Mouse (Mus musculus): Measurements from ENCODE around the gene Spock3. TPM values are rescaled to one million over a fixed set of nuclear protein-coding genes. Genes with fewer than 3 reads are reported as not detected.
"Not testable (repeated sequence)": the region's sequence is repeated elsewhere in the genome, so short reads cannot be mapped to it uniquely, and the experiment has no call there.

Spock3 gene
- polyA plus RNA-seq, 1 experiment from 2014 or later, result 29.9 TPM

GRCm38 (mm10) chr8:63120508-63120907 is 169.7 kb downstream of the Spock3 start:
- no peak overlapping the region for H3K9ac ChIP-seq (replicated peaks; ENCODE audit: low read depth, low read length)
- H3K4me1 ChIP-seq (replicated peaks; ENCODE audit: control insufficient read depth, insufficient read depth, low read length), result no peaks in the 10 kb centered on the region
- no peaks in the 10 kb centered on the region for H3K36me3 ChIP-seq (ENCODE audit: control insufficient read depth, insufficient read depth)
- no peaks in the 10 kb centered on the region for H3K9me3 ChIP-seq (ENCODE audit: control insufficient read depth, low read length)
- no peaks in the 10 kb centered on the region for H3K27me3 ChIP-seq (replicated peaks; ENCODE audit: control insufficient read depth, insufficient read depth, low read length)
- WGBS, result 64% methylated on average over 2 of the region's 2 CpGs
- no peak overlapping the region for H3K4me3 ChIP-seq (replicated peaks; ENCODE audit: low read length)
- H3K4me2 ChIP-seq (ENCODE audit: low read length), result no peak overlapping the region
- no peak overlapping the region for H3K27ac ChIP-seq (ENCODE audit: low read length)
- ATAC-seq, result no peak

DNA sequence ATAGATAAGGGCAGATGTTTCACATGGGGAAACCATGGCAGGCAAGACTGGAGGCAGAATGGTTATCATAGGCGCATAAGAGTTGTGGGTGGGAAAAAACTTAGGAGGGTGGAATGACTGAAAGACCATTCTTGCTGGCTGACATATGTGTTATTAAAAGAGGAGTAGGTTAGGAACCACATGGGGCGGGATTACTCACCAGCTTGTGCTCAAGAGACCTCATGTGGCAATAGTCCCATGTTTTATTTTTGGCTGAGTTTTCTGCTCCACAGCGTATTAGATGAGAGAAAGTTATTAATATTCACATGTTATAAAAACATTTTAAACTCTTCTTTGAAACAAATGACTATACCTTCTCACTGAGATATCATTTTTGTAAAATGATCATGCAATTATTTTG is 184.6 kb downstream of the Spock3 start:
- no peak for ATAC-seq
- Histone ChIP-seq H3K27me3 (replicated peaks; ENCODE audit: control insufficient read depth, insufficient read depth, low read length) (no peaks in the 10 kb centered on the region), H3K9me3 (ENCODE audit: control insufficient read depth, low read length) (no peaks in the 10 kb centered on the region), H3K4me3 (replicated peaks; ENCODE audit: low read length) (no peak overlapping the region), H3K36me3 (ENCODE audit: control insufficient read depth, insufficient read depth) (no peaks in the 10 kb centered on the region), H3K4me1 (replicated peaks; ENCODE audit: control insufficient read depth, insufficient read depth, low read length) (no peaks in the 10 kb centered on the region), H3K4me2 (ENCODE audit: low read length) (no peak overlapping the region), H3K9ac (replicated peaks; ENCODE audit: low read depth, low read length) (no peak overlapping the region), H3K27ac (ENCODE audit: low read length) (no peak overlapping the region)
- 96% methylated on average over 3 of the region's 3 CpGs for WGBS

DNA sequence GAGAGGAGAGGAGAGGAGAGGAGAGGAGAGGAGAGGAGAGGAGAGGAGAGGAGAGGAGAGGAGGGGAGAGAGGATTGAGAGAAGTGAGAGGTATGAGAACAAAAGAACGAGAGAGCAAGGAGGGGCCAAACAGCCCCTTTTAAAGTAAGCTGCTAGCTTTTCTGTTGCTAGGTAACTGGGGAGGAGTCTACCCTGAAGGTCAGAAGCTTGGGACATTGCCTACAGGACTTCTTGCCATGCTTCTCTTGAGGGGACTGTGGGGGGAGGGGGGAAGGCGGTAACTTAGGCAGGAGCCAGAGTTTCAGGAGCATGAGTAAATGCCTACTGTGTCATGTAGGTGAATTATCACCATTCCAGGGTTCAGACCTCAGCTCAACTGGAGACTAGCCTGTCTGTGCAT is 213.1 kb downstream of the Spock3 start:
- 69% methylated on average over 2 of the region's 2 CpGs for WGBS

DNA sequence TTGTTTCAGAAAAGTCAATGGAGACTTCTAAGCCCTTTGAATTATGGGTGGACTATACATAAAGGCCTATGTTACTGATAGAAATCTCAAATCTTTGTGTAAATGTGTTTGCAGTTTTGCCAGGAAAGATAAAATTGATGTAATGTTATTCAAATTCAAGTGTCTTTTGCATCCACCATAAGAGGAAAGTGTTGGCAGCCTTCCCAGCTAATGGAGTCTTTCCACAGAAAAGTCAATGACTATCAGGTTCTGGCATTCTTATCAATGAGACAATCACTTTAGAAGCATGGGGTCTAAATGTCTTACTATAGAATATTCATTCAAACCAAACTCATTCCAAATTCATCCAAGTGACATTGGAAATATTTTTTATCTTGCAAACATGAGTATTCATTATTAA is 214.5 kb downstream of the Spock3 start:
- Histone ChIP-seq H3K4me3 (replicated peaks; ENCODE audit: low read length) (no peak overlapping the region), H3K27me3 (replicated peaks; ENCODE audit: control insufficient read depth, insufficient read depth, low read length) (no peaks in the 10 kb centered on the region), H3K4me2 (ENCODE audit: low read length) (no peak overlapping the region), H3K4me1 (replicated peaks; ENCODE audit: control insufficient read depth, insufficient read depth, low read length) (no peaks in the 10 kb centered on the region), H3K27ac (ENCODE audit: low read length) (no peak overlapping the region), H3K36me3 (ENCODE audit: control insufficient read depth, insufficient read depth) (no peaks in the 10 kb centered on the region), H3K9me3 (ENCODE audit: control insufficient read depth, low read length) (no peaks in the 10 kb centered on the region), H3K9ac (replicated peaks; ENCODE audit: low read depth, low read length) (no peak overlapping the region)
- no peak for ATAC-seq

More for the DNA sequence above, 213.1 kb downstream of the Spock3 start:
- not testable (repeated sequence) for H3K9ac ChIP-seq (replicated peaks; ENCODE audit: low read depth, low read length); H3K4me3 ChIP-seq (replicated peaks; ENCODE audit: low read length); H3K36me3 ChIP-seq (ENCODE audit: control insufficient read depth, insufficient read depth); ATAC-seq; H3K27me3 ChIP-seq (replicated peaks; ENCODE audit: control insufficient read depth, insufficient read depth, low read length); H3K27ac ChIP-seq (ENCODE audit: low read length); H3K4me1 ChIP-seq (replicated peaks; ENCODE audit: control insufficient read depth, insufficient read depth, low read length); H3K4me2 ChIP-seq (ENCODE audit: low read length); H3K9me3 ChIP-seq (ENCODE audit: control insufficient read depth, low read length)

- no peak overlapping the region for H3K4me3 ChIP-seq (replicated peaks; ENCODE audit: low read length)
- H3K36me3 ChIP-seq (ENCODE audit: control insufficient read depth, insufficient read depth), result no peaks in the 10 kb centered on the region
- no peak overlapping the region for H3K9ac ChIP-seq (replicated peaks; ENCODE audit: low read depth, low read length)
- no peak overlapping the region for H3K27ac ChIP-seq (ENCODE audit: low read length)
- no peaks in the 10 kb centered on the region for H3K4me1 ChIP-seq (replicated peaks; ENCODE audit: control insufficient read depth, insufficient read depth, low read length)
- H3K27me3 ChIP-seq (replicated peaks; ENCODE audit: control insufficient read depth, insufficient read depth, low read length), result no peaks in the 10 kb centered on the region
- H3K9me3 ChIP-seq (ENCODE audit: control insufficient read depth, low read length), result no peaks in the 10 kb centered on the region
- ATAC-seq, result no peak
- H3K4me2 ChIP-seq (ENCODE audit: low read length), result no peak overlapping the region
These were observed 219.1 kb downstream of the Spock3 start for GRCm38 (mm10) chr8:63169956-63170355.

- no peaks in the 10 kb centered on the region for H3K36me3 ChIP-seq (ENCODE audit: control insufficient read depth, insufficient read depth)
- H3K4me2 ChIP-seq (ENCODE audit: low read length), result no peak overlapping the region
- H3K4me3 ChIP-seq (replicated peaks; ENCODE audit: low read length), result no peak overlapping the region
- no peak overlapping the region for H3K9ac ChIP-seq (replicated peaks; ENCODE audit: low read depth, low read length)
- H3K27ac ChIP-seq (ENCODE audit: low read length), result no peak overlapping the region
- ATAC-seq, result no peak
- no peaks in the 10 kb centered on the region for H3K27me3 ChIP-seq (replicated peaks; ENCODE audit: control insufficient read depth, insufficient read depth, low read length)
- H3K9me3 ChIP-seq (ENCODE audit: control insufficient read depth, low read length), result no peaks in the 10 kb centered on the region
- no peaks in the 10 kb centered on the region for H3K4me1 ChIP-seq (replicated peaks; ENCODE audit: control insufficient read depth, insufficient read depth, low read length)
- 91% methylated on average over 1 of the region's 1 CpGs for WGBS
These were observed 230.5 kb downstream of the Spock3 start for GRCm38 (mm10) chr8:63181272-63181671.

- H3K9ac ChIP-seq (replicated peaks; ENCODE audit: low read depth, low read length), result no peak overlapping the region
- no peak overlapping the region for H3K27ac ChIP-seq (ENCODE audit: low read length)
- H3K27me3 ChIP-seq (replicated peaks; ENCODE audit: control insufficient read depth, insufficient read depth, low read length), result no peaks in the 10 kb centered on the region
- H3K36me3 ChIP-seq (ENCODE audit: control insufficient read depth, insufficient read depth), result no peaks in the 10 kb centered on the region
- peaks cover 3% of the 10 kb centered on the region; the same call in 1 of the 2 replicates for H3K4me1 ChIP-seq (replicated peaks; ENCODE audit: control insufficient read depth, insufficient read depth, low read length)
- H3K9me3 ChIP-seq (ENCODE audit: control insufficient read depth, low read length), result no peaks in the 10 kb centered on the region
- ATAC-seq, result no peak
- H3K4me3 ChIP-seq (replicated peaks; ENCODE audit: low read length), result no peak overlapping the region
- H3K4me2 ChIP-seq (ENCODE audit: low read length), result no peak overlapping the region
These were observed 308.1 kb downstream of the Spock3 start for GRCm38 (mm10) chr8:63258812-63259385.

GRCm38 (mm10) chr8:63262516-63262915 is 311.7 kb downstream of the Spock3 start:
- H3K4me2 ChIP-seq (ENCODE audit: low read length), result no peak overlapping the region
- H3K9ac ChIP-seq (replicated peaks; ENCODE audit: low read depth, low read length), result no peak overlapping the region
- no peaks in the 10 kb centered on the region for H3K9me3 ChIP-seq (ENCODE audit: control insufficient read depth, low read length)
- H3K27ac ChIP-seq (ENCODE audit: low read length), result no peak overlapping the region
- no peaks in the 10 kb centered on the region for H3K27me3 ChIP-seq (replicated peaks; ENCODE audit: control insufficient read depth, insufficient read depth, low read length)
- no peaks in the 10 kb centered on the region for H3K36me3 ChIP-seq (ENCODE audit: control insufficient read depth, insufficient read depth)
- H3K4me1 ChIP-seq (replicated peaks; ENCODE audit: control insufficient read depth, insufficient read depth, low read length), result peaks cover 3% of the 10 kb centered on the region; the same call in 1 of the 2 replicates
- no peak overlapping the region for H3K4me3 ChIP-seq (replicated peaks; ENCODE audit: low read length)
- 59% methylated on average over 4 of the region's 4 CpGs for WGBS
- ATAC-seq, result no peak

DNA sequence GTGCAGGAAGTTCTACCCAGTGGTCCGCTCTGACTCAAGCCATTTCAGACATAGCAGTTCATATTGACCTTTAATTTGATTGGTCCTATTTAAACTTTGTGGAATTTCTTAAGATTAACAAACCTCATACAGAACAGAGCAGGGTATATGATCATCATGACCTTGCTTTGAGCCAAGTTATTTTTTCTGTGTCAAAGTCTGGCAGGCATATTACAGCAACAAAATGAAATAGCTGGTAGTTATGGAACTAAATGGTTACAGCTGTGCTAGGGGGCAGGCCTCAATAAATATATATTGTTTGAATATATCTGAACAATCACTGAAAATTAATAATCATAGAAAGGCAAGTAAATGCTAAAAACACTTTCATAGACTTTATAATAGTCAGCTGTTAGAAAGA is 384.6 kb downstream of the Spock3 start:
- H3K4me2 ChIP-seq (ENCODE audit: low read length), result no peak overlapping the region
- no peak for ATAC-seq
- no peak overlapping the region for H3K4me3 ChIP-seq (replicated peaks; ENCODE audit: low read length)
- no peaks in the 10 kb centered on the region for H3K4me1 ChIP-seq (replicated peaks; ENCODE audit: control insufficient read depth, insufficient read depth, low read length)
- H3K9me3 ChIP-seq (ENCODE audit: control insufficient read depth, low read length), result no peaks in the 10 kb centered on the region
- no peaks in the 10 kb centered on the region for H3K27me3 ChIP-seq (replicated peaks; ENCODE audit: control insufficient read depth, insufficient read depth, low read length)
- H3K9ac ChIP-seq (replicated peaks; ENCODE audit: low read depth, low read length), result no peak overlapping the region
- no peaks in the 10 kb centered on the region for H3K36me3 ChIP-seq (ENCODE audit: control insufficient read depth, insufficient read depth)
- H3K27ac ChIP-seq (ENCODE audit: low read length), result no peak overlapping the region
- WGBS, result 95% methylated on average over 1 of the region's 1 CpGs

DNA sequence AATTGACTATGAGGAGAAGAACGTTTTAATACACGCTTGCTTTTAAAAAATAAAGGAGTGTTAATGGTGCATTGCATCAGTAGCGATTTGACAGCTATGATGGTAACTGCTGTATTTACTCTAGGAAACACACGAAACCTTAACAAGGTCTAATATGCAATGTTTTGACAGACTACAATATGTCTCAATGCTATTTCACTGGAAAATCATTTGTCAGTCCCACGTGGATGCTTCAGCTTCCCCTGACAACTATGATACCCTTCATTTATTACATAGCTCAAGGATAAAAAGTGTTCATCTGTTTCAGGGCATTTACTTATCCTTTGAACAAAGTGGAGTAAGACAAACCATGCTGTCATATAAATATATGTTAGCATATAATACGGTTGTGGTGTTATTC is 417.8 kb downstream of the Spock3 start:
- Histone ChIP-seq H3K9me3 (ENCODE audit: control insufficient read depth, low read length) (no peaks in the 10 kb centered on the region), H3K4me1 (replicated peaks; ENCODE audit: control insufficient read depth, insufficient read depth, low read length) (no peaks in the 10 kb centered on the region)

More for the DNA sequence above, 417.8 kb downstream of the Spock3 start:
- no peak overlapping the region for H3K4me2 ChIP-seq (ENCODE audit: low read length)
- H3K4me3 ChIP-seq (replicated peaks; ENCODE audit: low read length), result no peak overlapping the region
- H3K9ac ChIP-seq (replicated peaks; ENCODE audit: low read depth, low read length), result no peak overlapping the region
- peak; percentile 67; the same call in 1 of the 2 replicates for ATAC-seq
- no peaks in the 10 kb centered on the region for H3K27me3 ChIP-seq (replicated peaks; ENCODE audit: control insufficient read depth, insufficient read depth, low read length)
- no peaks in the 10 kb centered on the region for H3K36me3 ChIP-seq (ENCODE audit: control insufficient read depth, insufficient read depth)
- WGBS, result 66% methylated on average over 6 of the region's 6 CpGs
- H3K27ac ChIP-seq (ENCODE audit: low read length), result no peak overlapping the region
